Mouse (Mus musculus): ENCODE measurements around the gene Lmntd1. TPM values are rescaled to one million over a fixed set of nuclear protein-coding genes. Genes with fewer than 3 reads are reported as not detected.
A peak's percentile ranks its signal among the peaks of the same experiment; 100 is the strongest.
"Not testable (repeated sequence)": the region's sequence is repeated elsewhere in the genome, so short reads cannot be mapped to it uniquely, and the experiment has no call there.

The Lmntd1 gene
- polyA plus RNA-seq, 1 experiment from 2014 or later, result 1.1 TPM

DNA sequence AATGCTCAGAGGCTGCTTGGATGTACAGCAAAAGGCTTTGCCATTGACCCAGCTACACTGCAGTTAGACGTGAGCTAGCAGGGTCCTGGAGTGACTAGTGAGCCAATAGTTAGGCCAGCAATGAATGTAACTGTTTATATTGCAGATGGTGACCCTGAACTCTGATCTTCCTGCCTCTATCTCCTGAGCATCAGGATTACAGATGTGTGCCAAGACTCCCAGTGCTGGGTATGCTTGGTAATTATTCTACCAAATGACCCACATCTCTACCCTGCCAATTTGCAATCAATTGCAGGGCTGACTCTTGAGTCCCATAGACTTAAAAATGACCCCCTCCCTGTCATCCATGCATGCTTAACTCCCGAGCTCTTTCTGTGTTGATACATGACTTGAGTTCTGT lies 269.4 kb downstream of the Lmntd1 start:
- Histone ChIP-seq H3K27ac (ENCODE audit: low read length) (no peak overlapping the region), H3K27me3 (ENCODE audit: control insufficient read depth, insufficient read depth, low read length) (no peaks in the 10 kb centered on the region), H3K9ac (ENCODE audit: low read length) (no peak overlapping the region), H3K4me2 (ENCODE audit: low read depth, low read length) (no peak overlapping the region), H3K4me3 (replicated peaks; ENCODE audit: low read length) (no peak overlapping the region), H3K36me3 (ENCODE audit: control insufficient read depth, insufficient read depth, low read length) (no peaks in the 10 kb centered on the region), H3K9me3 (replicated peaks; ENCODE audit: control insufficient read depth, low read length) (no peaks in the 10 kb centered on the region), H3K4me1 (ENCODE audit: control insufficient read depth, insufficient read depth, low read length) (no peaks in the 10 kb centered on the region)
- no peak for ATAC-seq (ENCODE audit: insufficient read depth, low FRiP score)
- WGBS, result 58% methylated on average over 2 of the region's 2 CpGs

DNA sequence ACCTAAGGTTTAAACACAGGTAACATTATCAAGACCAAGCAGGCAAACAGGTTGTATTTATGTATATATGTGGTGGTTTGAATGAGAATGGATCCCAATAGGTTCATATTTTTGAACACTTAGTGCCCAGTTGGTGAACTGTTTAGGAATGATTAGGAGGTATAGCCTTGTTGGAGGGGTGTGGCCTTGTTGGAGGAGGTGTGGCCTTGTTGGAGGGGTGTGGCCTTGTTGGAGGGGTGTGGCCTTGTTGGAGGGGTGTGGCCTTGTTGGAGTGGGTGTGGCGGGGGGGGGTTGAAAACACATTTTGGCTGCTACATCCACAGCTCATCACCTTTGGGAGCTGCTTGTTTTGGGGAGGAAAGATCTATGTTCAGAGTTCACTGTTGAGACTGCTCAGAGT lies 270.7 kb downstream of the Lmntd1 start:
- H3K4me3 ChIP-seq (replicated peaks; ENCODE audit: low read length), result no peak overlapping the region
- H3K4me1 ChIP-seq (ENCODE audit: control insufficient read depth, insufficient read depth, low read length), result 0 out of 2 replicates have a peak, but pooled peaks cover 3% of the 10 kb centered on the region
- no peaks in the 10 kb centered on the region for H3K36me3 ChIP-seq (ENCODE audit: control insufficient read depth, insufficient read depth, low read length)
- ATAC-seq (ENCODE audit: insufficient read depth, low FRiP score), result no peak
- no peaks in the 10 kb centered on the region for H3K27me3 ChIP-seq (ENCODE audit: control insufficient read depth, insufficient read depth, low read length)
- no peaks in the 10 kb centered on the region for H3K9me3 ChIP-seq (replicated peaks; ENCODE audit: control insufficient read depth, low read length)
- H3K4me2 ChIP-seq (ENCODE audit: low read depth, low read length), result no peak overlapping the region
- 100% methylated on average over 1 of the region's 1 CpGs for WGBS
- no peak overlapping the region for H3K27ac ChIP-seq (ENCODE audit: low read length)
- no peak overlapping the region for H3K9ac ChIP-seq (ENCODE audit: low read length)

DNA sequence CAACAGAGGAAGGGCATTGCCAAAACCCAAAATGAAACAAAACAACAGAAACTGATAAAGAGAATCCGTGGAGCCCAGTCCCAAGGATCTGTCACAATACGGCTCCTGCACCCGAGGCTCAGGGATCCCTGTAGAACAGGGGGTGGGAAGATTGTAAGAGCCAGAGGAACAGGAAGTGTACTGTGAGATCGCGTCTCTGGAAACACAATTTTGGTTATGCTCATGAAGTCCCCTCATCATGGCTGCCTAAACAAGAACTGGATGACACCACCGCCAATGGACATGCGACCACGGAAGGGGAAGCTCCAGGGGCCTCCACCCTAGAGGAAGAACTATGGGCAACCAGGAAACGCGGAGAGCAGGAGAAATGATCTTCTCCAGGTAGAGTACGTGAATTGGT lies 271.3 kb downstream of the Lmntd1 start:
- 80% methylated on average over 11 of the region's 11 CpGs for WGBS
- H3K9ac ChIP-seq (ENCODE audit: low read length), result no peak overlapping the region
- 0 out of 2 replicates have a peak, but pooled peaks cover 3% of the 10 kb centered on the region for H3K4me1 ChIP-seq (ENCODE audit: control insufficient read depth, insufficient read depth, low read length)
- no peaks in the 10 kb centered on the region for H3K36me3 ChIP-seq (ENCODE audit: control insufficient read depth, insufficient read depth, low read length)
- no peaks in the 10 kb centered on the region for H3K27me3 ChIP-seq (ENCODE audit: control insufficient read depth, insufficient read depth, low read length)
- H3K4me2 ChIP-seq (ENCODE audit: low read depth, low read length), result no peak overlapping the region
- H3K27ac ChIP-seq (ENCODE audit: low read length), result no peak overlapping the region
- H3K9me3 ChIP-seq (replicated peaks; ENCODE audit: control insufficient read depth, low read length), result no peaks in the 10 kb centered on the region
- no peak for ATAC-seq (ENCODE audit: insufficient read depth, low FRiP score)
- H3K4me3 ChIP-seq (replicated peaks; ENCODE audit: low read length), result no peak overlapping the region

DNA sequence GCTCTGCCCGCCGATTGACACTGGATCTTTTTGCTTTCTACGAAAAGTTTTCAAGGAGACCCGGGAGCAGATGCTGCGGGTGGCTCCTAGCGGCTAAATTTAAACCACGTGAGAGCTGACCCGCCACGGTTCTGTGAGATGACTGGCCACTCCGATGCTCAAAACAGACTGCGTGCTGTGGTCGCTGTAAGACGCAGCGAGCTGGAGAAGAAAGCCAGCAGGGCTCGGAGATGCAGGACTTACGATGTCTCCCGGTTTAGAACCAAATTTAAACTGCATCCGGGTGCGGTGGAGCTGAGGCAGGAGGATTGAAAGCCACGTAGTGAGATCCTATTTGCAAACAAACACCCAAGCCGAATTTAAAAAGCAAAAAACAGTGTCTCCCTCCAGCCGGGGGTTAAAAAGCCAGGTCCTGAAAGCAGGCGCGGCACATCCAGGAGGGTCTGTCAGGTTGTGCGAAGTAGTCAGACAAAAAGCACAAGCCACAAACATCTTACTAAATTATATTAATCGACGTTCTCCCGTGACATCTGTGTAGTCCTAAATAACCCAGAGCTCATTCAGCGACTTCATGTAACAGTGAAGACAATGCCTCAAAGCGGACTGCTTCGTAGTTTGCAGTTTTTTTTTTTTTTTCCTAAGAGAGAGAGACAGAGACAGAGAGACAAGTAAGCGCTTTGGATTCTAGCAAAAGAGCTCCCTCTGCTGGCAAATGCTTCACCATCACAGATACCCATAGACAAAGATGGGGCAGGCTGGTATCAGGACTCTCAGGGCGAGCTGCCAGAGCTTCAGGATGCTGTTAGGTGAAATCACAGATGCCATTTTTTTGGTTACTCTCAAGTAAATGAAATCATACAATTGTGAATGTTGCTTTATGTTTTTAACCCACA lies 272.6 kb downstream of the Lmntd1 start:
- Histone ChIP-seq H3K4me2 (ENCODE audit: low read depth, low read length) (peak overlapping the region; percentile 97), H3K9me3 (replicated peaks; ENCODE audit: control insufficient read depth, low read length) (no peaks in the 10 kb centered on the region), H3K4me1 (ENCODE audit: control insufficient read depth, insufficient read depth, low read length) (0 out of 2 replicates have a peak, but pooled peaks cover 3% of the 10 kb centered on the region), H3K4me3 (replicated peaks; ENCODE audit: low read length) (peak overlapping the region; percentile 52), H3K27me3 (ENCODE audit: control insufficient read depth, insufficient read depth, low read length) (no peaks in the 10 kb centered on the region), H3K36me3 (ENCODE audit: control insufficient read depth, insufficient read depth, low read length) (no peaks in the 10 kb centered on the region), H3K27ac (ENCODE audit: low read length) (peak overlapping the region; percentile 87), H3K9ac (ENCODE audit: low read length) (peak overlapping the region; percentile 73)
- peak; percentile 45; the same call in 1 of the 2 replicates for ATAC-seq (ENCODE audit: insufficient read depth, low FRiP score)
- under 1% methylated on average over 33 of the region's 33 CpGs for WGBS

DNA sequence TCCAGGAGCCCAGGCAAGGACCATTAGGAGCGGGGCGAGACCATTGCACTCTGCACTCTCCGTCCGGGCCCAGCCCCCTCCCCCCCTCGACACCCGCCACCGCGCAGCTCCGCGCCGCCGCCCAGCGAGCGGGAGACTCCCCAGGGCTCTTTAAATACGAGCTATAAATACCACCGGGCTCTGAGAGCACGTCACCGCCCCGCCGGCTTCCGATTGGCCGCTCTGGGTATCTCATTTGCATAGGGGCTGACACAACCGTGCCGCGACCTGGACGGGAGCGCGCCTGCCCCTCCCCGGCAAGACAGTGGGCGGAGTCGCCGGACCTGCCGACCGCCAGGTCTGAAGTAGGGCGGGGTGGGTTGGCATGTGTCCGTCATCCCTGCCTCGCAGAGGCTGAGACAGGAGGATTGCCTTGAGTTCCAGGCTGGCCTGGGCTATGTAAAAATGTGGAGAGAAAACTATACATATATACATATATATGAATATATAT lies 273.4 kb downstream of the Lmntd1 start:
- H3K9ac ChIP-seq (ENCODE audit: low read length), result peak overlapping the region; percentile 67
- H3K27ac ChIP-seq (ENCODE audit: low read length), result peak overlapping the region; percentile 90
- H3K4me2 ChIP-seq (ENCODE audit: low read depth, low read length), result peak overlapping the region; percentile 97
- no peaks in the 10 kb centered on the region for H3K9me3 ChIP-seq (replicated peaks; ENCODE audit: control insufficient read depth, low read length)
- no peaks in the 10 kb centered on the region for H3K27me3 ChIP-seq (ENCODE audit: control insufficient read depth, insufficient read depth, low read length)
- under 1% methylated on average over 36 of the region's 37 CpGs for WGBS
- H3K4me1 ChIP-seq (ENCODE audit: control insufficient read depth, insufficient read depth, low read length), result 0 out of 2 replicates have a peak, but pooled peaks cover 7% of the 10 kb centered on the region
- peak; percentile 96 for ATAC-seq (ENCODE audit: insufficient read depth, low FRiP score)
- no peaks in the 10 kb centered on the region for H3K36me3 ChIP-seq (ENCODE audit: control insufficient read depth, insufficient read depth, low read length)
- peak overlapping the region; percentile 52 for H3K4me3 ChIP-seq (replicated peaks; ENCODE audit: low read length)

DNA sequence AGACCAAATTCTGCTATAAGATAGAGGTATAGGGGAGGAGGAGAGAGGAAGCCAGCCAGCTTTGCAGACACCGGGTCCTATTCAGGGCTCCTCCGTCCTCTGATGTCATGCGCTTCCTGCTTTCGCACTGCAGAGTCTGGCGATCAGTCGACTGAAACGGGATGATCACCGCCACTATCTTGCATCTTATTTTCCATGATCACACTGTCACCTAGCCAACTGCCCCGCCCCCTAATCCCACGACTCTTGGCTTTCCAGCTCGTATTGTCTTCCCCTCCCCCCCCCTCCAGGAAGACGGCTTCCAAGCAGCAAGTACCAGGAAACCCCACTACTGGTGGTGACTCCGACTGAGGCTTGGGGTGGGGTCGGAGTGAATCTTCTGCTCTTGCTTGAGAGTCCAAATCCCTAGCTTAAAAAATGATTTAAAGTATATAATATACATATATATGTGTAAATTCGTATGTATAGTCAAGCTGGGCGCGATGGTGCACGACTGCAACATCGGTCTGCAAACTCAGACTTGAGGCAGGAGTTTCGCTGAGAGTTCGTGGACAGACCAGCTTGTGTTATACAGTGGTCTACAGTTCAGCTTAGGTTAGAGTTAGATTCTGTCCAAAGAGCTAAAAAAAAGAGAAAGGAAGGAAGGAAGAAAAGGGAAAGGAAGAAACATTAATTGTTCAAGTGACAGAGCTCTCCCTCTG lies 274.0 kb downstream of the Lmntd1 start:
- Histone ChIP-seq H3K27me3 (ENCODE audit: control insufficient read depth, insufficient read depth, low read length) (no peaks in the 10 kb centered on the region), H3K9ac (ENCODE audit: low read length) (peak overlapping the region; percentile 67), H3K9me3 (replicated peaks; ENCODE audit: control insufficient read depth, low read length) (no peaks in the 10 kb centered on the region), H3K4me3 (replicated peaks; ENCODE audit: low read length) (peak overlapping the region; percentile 52), H3K4me2 (ENCODE audit: low read depth, low read length) (peak overlapping the region; percentile 97), H3K36me3 (ENCODE audit: control insufficient read depth, insufficient read depth, low read length) (no peaks in the 10 kb centered on the region), H3K4me1 (ENCODE audit: control insufficient read depth, insufficient read depth, low read length) (0 out of 2 replicates have a peak, but pooled peaks cover 7% of the 10 kb centered on the region), H3K27ac (ENCODE audit: low read length) (peak overlapping the region; percentile 90)
- ATAC-seq (ENCODE audit: insufficient read depth, low FRiP score), result peak; percentile 14
- 1% methylated on average over 21 of the region's 21 CpGs for WGBS

DNA sequence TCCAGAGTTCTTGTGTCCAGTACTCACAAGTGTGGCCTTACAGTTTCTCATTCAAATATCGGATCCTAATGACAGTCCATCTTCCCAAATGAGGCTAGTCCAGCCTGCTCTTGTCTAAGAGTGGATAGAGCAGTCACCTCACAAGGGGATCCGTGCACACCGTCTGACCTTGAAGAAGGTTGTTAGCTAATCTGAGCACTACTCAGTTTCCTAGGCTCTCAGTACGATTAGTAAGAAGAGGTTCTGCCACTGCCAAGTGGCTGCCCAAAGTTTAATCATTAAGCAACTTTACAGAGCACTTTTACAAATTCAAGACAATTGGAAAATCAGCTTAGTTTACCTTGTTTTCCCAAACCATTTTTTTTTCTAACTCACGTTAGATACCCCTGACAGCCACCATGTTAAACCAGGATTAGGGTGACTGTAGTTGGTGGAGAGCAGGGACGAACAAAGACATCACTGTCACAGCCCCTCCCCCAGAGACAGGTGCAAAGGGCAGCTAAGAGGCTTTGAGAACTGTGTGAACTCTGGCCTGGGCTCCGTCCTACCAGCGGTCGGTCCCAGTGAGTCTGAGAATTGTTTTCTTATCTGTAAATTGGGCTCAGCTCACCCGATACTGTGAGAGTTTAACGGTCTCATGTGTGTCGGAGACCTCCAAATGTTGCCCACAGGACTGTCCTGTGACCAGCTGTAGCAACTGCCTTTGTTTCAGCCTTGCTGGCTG lies 275.4 kb downstream of the Lmntd1 start:
- no peak for ATAC-seq (ENCODE audit: insufficient read depth, low FRiP score)

DNA sequence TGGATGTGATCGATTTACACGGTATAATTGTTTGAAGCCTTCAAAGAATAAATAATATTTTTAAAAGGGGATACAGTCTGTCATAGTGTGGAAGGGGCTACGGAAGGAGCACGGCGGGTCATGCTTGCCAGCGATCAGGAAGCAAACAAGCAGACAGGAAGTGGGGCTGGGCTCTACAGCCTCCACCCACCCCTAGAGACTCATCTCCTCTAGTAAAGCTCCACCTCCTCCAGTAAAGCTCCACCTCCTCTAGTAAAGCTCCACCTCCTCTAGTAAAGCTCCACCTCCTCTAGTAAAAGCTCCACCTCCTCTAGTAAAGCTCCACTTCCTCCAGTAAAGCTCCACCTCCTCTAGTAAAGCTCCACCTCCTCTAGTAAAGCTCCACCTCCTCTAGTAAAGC lies 276.6 kb downstream of the Lmntd1 start:
- H3K9me3 ChIP-seq (replicated peaks; ENCODE audit: control insufficient read depth, low read length); H3K27ac ChIP-seq (ENCODE audit: low read length); H3K4me1 ChIP-seq (ENCODE audit: control insufficient read depth, insufficient read depth, low read length); H3K27me3 ChIP-seq (ENCODE audit: control insufficient read depth, insufficient read depth, low read length); H3K36me3 ChIP-seq (ENCODE audit: control insufficient read depth, insufficient read depth, low read length); H3K9ac ChIP-seq (ENCODE audit: low read length); H3K4me2 ChIP-seq (ENCODE audit: low read depth, low read length); H3K4me3 ChIP-seq (replicated peaks; ENCODE audit: low read length); ATAC-seq (ENCODE audit: insufficient read depth, low FRiP score): not testable (repeated sequence)
- whole genome bisulfite sequencing, result 91% methylated on average over 6 of the region's 6 CpGs

More for the DNA sequence above, 275.4 kb downstream of the Lmntd1 start:
- no peaks in the 10 kb centered on the region for H3K9me3 ChIP-seq (replicated peaks; ENCODE audit: control insufficient read depth, low read length)
- H3K36me3 ChIP-seq (ENCODE audit: control insufficient read depth, insufficient read depth, low read length), result no peaks in the 10 kb centered on the region
- WGBS, result 49% methylated on average over 12 of the region's 12 CpGs
- no peak overlapping the region for H3K9ac ChIP-seq (ENCODE audit: low read length)
- H3K27me3 ChIP-seq (ENCODE audit: control insufficient read depth, insufficient read depth, low read length), result no peaks in the 10 kb centered on the region
- no peak overlapping the region for H3K27ac ChIP-seq (ENCODE audit: low read length)
- H3K4me2 ChIP-seq (ENCODE audit: low read depth, low read length), result no peak overlapping the region
- 0 out of 2 replicates have a peak, but pooled peaks cover 7% of the 10 kb centered on the region for H3K4me1 ChIP-seq (ENCODE audit: control insufficient read depth, insufficient read depth, low read length)
- H3K4me3 ChIP-seq (replicated peaks; ENCODE audit: low read length), result no peak overlapping the region

Measured in stomach, embryonic 16.5 days (tissue).